Mouse (Mus musculus): ENCODE data around the gene Pomc.

DNA sequence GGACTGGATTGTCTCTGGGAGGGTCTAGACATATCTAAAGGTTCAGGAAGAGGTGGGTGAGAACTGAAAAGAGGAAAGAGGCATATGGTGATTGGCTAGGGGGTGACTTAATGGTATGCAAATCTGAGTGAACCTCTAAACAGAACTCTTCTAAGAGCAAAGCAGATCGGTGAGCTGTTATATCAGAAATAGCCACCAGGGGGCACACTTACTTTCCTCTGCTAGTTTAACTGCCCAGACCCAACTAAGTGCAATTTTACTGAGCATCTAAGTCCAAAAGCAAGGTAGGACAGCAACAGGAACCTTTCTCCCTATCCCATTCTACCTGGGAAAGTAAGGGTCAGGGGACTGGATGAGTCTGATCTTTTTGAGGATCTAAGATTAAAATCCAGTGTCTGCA lies 29.0 kb downstream of the Pomc start:
- TF ChIP-seq CTCF (IDR thresholded peaks at IDR 0.05; ENCODE audit: low read depth) (peak; percentile 80), EP300 (IDR thresholded peaks at IDR 0.05; ENCODE audit: low read depth) (no peak)

All from heart, postnatal 0 days (tissue).